Mouse (Mus musculus) lung, postnatal 4 days (tissue): ENCODE data around the gene Coq8b.
A peak's percentile ranks its signal among the peaks of the same experiment; 100 is the strongest.

Source experiments
- DNase-seq, 2 experiments: peaks; one replicate each; pipeline ENCODE4 v3.0.0; 2021

Coq8b gene

DNA sequence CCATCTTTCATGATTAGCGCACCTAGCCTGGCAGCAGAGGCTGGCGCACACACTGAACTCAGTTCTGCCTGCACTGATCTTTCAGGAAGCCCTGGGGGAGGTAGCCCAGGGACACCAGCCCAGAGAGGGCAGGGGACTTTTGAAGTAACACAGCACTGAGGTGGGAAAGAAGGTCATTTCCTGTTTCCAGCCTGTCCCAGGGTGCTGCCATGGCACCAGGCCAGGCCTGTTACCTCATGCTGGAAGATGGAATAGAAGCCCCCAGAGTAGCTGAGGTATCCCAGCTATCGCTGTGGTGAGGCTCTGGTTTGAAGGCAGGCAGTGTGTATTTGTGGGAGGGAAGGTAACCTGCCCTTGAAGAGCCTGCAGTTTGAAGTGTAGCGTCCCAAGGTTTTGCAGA, 42.1 kb downstream of the Coq8b start:
- DNase-seq = no peak

DNA sequence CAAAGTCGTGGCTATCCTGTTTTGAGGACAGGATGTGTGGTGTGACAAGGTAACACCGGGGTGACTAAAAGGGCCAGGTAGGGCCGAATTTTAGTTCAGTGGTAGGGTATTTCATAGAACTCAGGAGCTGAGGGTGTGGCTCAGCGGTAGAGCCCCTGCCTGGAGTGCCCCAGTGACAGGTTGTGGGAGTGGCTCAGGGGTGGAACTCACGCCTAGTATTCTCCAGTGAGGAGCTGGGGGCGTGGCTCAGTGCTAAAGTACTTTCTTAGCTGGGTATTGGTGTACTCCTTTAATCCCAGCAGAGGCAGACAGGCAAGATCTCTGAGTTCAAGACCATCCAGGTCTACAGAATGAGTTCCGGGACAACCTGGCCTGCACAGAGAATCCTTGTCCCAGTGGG, 43.2 kb downstream of the Coq8b start:
- no peak for DNase-seq

DNA sequence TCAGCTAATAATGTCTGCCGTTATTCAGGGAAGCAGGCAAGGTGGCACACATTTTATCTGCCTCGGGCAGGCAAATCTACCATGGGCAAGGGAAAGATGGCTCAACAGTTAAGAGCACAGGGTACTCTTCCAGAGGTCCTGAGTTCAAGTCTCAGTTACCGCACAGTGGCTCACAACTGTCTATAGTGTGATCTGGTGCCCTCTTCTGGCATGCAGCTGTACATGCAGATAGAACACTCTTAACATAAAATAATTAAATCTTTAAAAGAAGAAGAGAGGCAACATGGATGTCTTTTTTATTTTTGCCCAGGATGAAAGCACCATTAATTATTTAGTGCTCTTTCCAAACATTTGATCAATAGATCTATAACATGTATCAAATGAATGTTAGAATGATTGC, 44.4 kb downstream of the Coq8b start:
- no peak for DNase-seq

DNA sequence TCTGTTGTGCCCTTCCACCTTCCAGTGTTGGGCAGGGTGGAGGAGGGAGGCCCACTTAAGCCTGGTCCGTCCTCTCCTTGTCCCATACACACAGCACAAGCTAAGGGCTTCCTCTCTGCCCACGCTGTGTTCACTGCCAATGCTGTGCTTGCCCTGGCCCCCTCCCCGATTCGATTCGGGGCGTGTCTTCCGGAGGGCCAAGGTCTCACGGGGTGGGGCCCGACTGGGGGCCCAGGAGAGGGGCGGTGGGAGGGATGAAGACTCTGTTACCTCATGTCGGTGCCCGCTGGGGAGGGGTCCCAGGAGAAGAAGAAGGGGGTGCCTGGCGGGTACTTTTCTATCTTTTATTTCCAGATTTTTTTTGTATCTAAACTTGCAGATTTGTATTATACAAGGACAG, 48.9 kb downstream of the Coq8b start:
- no peak for DNase-seq

DNA sequence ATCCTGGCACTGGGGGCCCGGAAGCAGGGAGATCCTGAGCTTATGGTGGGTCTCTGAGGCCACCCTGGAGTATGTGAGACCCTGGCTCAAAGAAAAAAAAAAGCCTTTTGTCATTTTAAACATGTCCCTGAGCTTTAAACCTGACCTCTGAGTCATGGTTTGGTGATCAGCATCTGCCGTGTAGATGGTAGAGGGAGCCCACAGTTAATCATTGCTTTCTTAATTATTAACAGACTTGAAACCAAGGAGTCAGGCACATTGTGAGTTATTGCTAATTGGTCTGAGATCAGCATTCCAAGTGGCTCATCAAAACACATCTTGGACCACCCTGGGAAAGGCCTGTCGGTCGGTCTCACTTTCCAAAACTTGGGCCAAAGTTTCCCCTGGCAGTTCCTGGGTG, 49.4 kb downstream of the Coq8b start:
- no peak for DNase-seq

DNA sequence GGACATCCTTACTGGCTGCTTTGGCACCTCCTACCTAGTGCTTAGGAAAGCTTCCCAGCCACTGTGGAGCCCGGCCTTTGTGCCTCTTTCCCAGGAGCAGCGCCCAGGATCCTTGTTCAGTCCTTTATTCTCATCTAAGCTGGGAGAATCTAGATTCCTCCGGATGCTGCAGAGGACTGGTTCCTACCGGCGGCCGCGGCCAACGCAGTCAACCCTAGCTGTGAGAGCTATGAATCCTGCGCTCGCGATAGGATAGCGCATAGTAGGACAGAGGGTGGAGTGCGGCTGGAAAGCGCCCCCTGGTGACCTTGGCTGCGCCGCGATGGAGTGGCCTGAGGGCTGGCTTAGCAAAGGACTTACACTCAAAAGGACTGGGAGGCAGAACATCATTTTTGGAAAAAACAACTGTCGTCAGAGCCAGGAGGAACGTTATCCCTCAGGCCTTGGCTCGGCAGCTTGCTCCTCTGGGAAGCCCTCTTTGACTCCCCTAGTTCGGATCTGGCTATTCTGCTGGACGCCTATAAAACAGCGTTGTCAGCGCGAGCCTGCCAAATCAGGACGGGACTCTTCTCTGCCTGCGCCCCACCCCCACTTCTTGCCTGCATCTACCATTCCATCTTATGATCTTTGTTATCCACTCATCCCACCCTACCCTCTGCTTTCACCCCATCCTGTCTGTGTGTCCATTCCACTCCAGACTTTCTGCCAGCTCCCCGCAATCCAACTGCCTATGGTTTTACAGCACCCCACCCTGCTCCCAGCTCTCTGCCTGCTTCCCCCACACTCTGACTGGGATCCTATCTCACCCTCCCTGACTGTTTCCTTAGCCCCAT, 52.3 kb downstream of the Coq8b start:
- peak; percentile 50 to 60 for DNase-seq

DNA sequence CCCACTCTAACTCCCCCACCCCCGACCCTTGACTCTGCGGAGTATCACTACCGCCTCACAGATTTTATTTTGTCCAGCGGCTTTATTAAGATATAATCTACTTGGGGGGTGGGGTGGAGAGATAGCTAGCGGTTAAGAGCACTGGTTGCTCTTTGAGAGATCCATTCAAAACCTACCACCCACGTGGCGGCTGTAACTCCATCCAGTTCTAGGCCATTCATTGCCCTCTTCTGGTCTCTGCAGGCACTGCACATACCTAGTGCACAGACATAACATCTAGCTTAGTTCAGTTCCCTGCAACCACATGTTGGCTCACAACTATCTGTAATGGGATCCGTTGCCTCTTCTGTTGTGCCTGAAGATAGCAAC, 52.9 kb downstream of the Coq8b start:
- peak; percentile 66 to 82 for DNase-seq

DNA sequence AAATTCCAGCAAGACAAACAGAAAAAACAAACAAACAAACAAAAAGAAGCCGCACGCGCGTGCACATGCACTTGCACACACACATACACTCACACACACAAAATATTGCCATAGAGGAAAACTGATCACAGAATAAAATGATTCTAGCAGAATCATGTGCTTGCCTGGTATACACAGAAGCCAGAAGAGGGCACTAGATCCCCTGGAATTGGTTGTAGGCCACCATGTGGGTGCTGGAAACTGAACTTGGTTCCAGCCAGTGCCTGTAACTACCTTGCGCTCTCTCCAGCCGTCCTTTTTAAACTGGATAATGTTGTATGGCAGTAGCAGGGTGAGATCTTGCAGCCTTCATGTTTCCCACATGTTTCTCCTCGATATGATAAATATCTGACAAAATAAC, 55.9 kb downstream of the Coq8b start:
- DNase-seq = no peak

DNA sequence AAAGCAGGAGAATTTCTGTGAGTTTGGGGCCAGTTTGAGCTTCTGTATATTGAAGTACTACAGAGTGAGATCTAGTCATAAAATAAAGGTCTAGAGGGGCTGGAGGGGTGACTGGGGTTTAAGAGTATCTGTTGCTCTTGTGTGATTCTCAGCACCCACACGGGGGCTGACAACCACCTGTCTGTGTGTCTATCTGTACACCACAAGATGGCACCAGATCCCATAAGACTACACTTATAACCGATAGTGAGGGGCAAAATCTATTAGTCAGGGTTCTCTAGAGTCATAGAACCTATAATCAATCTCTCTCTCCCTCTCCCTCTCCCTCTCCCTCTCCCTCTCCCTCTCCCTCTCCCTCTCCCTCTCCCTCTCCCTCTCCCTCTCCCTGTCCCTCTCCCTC, 57.7 kb downstream of the Coq8b start:
- no peak for DNase-seq

DNA sequence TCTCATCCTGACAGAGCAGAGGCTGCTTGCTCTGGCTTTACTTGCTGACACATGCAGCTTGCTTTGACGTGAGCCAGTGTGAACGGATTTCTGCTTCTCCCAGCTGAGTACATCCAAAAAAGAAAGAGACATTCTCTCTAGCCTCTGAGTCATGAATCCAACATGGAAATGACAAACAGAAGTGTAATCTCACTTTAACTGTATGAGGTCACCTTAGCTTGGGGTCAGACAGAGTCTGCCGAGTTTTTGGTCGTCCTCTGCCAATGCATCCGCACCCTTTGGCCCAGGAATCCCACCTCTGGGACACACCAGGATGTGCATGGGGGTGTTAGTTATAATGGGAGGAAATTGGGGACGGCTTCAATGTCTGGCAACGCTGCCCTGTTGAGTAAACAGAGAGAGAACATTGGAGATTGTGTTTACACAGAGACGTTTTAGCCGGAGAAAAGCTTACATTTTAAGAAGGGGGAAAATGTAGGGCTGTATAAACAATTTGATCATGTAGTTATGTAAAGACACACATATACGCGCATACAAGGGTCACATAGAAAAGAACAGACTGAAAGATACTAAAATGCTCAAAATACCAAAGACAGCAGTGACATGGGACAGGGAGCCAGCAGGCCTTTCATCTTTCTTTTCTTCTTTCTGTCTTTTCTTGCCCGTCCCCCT, 59.1 kb downstream of the Coq8b start:
- peak; percentile 79 to 89 for DNase-seq

DNA sequence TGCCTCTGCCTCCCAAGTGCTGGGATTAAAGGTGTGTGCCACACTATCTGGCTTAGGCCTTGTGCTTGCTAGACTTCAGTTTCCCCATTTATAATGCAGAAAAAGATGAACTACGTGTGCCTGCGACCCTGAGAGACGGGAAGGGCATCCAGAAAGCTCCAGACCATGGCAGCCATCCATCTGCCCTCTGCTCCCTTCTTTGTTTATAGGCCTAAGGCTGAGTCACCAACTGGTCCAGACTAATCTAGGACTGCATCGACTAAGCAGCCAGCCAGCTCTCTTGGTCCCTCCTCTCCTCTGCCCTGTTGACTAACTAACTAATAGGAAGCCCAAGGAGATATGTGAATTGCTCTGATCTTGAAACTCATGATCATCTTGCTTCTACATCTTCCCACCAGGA, 63.1 kb downstream of the Coq8b start:
- peak in 1 of 2 experiments; percentile 15 for DNase-seq

DNA sequence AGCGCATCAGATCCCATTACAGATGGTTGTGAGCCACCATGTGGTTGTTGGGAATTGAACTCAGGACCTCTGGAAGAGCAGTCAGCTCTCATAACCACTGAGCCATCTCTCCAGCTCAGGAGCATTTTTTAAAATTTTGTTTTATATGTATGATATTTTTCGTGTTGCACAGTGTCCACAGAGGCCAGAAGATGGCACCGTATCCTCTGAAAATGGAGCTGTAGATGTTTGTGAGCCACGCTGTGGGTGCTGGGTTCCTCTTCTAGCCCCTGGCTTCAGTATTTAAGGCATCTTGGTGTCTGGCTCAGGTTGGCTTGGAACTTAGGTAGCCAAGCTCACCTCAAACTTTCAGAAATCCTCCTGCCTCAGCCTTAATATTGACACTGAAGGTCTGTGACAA, 63.7 kb downstream of the Coq8b start:
- no peak for DNase-seq

DNA sequence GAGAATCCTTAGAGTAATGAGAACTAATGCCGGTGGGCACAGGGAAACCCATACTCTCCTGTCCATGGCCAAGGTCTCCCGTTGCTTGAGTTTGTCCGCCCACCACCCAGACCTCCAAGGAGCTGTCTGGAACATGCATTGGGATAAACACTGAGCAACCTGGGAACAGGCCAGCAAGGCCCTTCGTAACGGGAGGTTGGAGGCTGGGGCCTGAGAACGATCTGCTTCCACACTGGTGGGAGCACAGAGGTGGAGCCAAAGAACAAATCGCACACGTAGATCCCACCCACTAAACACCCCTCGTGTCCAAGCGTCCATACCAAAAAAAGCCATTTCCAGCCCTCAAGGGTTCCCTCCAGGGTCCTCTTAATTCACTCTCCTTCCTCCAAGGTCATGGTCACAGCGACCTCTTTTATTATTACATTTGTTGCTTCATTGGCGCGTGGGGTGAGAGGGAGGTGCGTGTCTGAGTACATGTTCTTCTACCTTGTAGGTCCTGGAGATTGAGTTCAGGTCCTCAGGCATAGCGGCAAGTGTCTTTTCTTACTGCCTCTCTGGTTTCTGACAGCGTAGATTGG, 65.3 kb downstream of the Coq8b start:
- no peak for DNase-seq

DNA sequence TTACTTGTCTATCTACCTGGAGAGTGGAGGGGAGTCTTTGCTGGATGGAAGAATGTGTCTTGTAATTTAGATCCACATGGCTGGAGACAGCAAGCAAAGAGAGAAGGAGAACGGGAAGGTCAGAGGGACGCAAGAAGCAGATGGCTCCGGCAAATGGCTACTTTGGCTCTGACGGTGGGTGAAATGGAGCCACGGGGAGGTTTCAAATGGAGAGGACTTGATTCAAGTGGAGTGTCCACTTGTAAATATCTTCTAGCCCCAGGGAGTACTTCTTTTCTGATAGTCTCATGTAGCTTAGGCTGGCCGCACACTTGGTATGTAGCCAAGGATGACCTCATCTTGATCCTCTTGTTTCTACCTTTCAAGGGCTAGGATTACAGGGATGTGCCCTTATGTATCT, 66.0 kb downstream of the Coq8b start:
- no peak for DNase-seq

DNA sequence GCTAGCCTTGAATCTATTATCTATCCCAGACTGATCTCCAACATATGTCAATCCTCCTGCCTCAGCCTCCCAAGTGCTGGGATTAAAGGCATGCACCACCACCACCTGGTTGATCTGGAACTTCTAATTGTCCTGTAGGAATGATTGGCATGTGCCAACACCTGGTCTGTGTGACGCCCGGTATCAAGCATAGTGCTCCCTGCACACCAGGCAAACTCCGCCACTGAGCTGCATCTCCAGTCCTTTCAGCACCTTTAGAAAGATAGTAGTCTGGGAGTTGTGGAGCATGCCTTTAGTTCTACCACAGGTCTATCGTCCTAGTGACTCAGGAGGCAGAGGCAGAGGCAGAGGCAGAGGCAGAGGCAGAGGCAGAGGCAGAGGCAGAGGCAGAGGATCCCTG, 67.5 kb downstream of the Coq8b start:
- DNase-seq = no peak

DNA sequence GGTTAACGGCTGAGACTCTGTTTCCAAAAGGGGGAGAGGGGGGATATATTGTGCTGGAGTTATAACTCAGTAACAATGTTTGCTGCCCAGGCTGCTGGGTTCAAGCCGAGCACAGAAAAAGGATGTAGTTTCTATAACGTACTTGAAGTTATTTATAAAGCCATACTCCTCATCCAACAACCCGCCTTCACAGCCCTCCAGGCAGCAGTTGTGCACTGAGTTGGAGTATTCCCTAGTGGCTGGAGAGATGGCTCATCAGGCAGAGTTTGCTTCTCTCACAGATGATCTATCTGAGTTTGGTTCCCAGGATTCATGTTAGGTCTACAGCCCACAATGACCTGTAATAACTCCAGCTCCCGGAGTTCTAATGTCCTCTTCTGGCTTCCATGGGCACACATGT, 68.0 kb downstream of the Coq8b start:
- DNase-seq = no peak

DNA sequence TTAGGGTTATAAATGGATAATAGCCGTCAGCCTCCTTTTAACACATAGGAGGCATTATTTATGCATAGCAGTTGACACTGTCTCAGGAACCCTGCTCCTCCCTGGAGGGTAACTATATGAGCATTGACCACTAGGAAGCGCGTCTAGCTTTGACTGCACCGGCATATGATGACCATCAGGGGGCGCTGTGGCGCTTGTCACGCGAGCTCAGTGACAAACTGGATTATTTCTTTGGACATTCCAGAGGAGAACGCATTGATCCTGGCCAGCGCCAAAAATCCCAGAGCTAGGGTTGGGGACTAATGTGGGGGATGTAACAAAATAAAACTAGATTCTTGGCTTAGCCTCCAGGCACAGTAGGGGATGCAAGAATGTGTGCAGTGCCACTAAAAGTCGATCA, 69.3 kb downstream of the Coq8b start:
- peak; percentile 80 to 85 for DNase-seq

DNA sequence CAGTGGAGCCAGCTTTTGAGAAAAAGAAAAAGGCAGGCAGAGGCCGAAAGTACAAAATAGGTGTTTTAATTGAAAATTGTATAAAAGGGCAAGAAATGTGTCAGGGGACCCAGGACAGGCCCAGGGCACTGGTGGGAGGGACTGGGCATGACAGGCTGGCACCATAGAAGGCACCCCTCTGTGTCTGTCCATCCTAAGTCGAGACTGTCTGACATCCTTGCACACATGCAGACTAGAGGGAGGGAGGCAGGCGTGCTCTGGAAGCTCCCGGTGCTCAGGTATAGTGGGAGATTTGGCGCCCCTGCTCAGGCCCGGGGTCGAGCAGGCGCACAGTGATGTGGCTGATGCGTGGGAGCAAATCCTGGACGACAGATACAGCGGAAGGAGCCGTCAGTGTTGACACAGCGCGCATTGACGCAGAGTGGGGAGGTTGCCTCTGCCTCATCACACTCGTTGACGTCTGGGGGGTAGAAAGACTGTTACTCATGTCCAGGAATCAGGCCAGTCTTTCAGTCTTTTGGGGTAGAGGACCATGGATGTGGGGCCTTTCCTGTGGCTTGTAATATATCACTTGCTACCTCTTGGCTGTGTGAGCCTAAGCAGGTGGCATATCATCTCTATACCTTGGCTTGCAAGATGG, 72.4 kb downstream of the Coq8b start:
- DNase-seq = no peak

DNA sequence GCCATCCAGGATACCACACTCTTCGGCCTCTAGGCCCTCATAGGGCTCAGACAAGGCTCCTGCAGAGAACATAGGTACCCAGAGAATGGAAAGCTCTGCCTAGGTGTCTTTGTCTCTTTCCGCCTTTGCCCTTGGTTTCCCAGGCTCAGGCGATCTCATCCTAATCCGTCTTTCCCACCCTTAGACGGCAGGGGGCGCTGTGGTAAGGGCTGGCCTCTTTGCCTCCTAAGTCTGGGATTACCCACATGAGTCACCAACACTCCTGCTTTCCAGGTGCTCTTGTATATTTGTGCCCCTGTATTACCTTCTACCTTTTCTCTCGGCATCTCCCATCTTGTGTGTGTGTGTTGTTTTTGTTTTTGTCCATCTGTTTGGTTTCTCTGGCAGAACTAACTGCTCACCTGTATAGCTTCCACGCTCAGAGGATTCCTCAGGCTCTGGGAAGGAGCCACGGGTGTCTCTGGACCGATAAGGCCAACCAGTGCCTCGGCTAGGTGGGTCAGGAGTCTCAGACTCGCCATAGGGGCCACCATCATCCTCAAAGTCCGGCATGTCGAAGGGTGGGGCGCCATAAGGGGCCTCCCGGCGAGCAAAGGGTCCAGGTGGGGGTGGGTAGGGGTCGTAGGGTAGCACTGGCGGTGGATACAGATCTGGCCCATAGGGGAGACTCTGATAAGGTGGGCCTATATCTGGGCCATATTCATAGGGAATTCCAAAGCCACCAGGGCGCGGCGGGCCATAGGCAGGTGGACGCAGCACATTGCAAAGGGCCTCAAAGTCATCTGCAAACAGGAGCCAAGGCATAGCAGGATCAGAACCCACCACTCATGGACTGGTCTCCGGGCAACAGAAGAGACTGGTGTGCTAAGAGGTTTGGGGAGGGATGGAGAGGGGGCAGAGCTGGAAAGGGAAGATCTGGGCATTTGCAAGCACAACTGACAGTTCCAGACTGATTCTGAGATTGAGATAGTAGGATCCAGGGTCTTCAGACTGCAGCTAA, 73.6 kb downstream of the Coq8b start:
- peak in 1 of 2 experiments; percentile 63 for DNase-seq

DNA sequence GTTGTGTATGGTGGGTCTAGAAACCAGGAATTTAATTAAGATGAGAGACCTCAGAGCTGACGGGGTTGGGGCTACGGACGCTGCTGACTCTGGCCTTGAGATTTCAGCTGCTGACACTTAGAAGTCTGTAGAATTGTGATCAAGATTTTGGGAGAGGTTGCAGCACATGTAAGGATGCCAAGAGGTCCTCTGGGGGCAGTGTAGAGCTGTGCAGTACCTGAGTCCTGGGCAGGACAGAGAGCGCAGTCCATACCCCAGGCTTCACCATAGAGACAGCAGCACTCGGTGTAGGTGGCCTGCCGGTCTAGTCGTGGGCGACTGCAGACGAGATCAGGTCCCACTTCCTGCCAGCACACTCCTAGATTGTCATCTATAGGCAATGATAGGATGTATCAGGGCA, 74.7 kb downstream of the Coq8b start:
- DNase-seq = no peak
